Mouse (Mus musculus): Measurements from ENCODE around the gene A730009L09Rik. TPM values are rescaled to one million over a fixed set of nuclear protein-coding genes. Genes with fewer than 3 reads are reported as not detected.

A730009L09Rik gene
- polyA plus RNA-seq (2012; rRNA removed), result not detected in 2 replicates

- no peak for DNase-seq
- 79% methylated on average over 8 of the region's 8 CpGs for WGBS
- Histone ChIP-seq H3K4me3 (replicated peaks; ENCODE audit: extremely low read depth, low read depth, low read length) (no peak within 1 kb of the TSS), H3K4me1 (ENCODE audit: control insufficient read depth, insufficient read depth, low read length) (no peaks in the 10 kb centered on the region)
- no peak for TF ChIP-seq POLR2A (IDR thresholded peaks at IDR 0.05; ENCODE audit: borderline replicate concordance, extremely low read depth, low read depth, low read length)
- TF ChIP-seq CTCF (IDR thresholded peaks at IDR 0.05; ENCODE audit: insufficient read depth, low read length), result no peak
Measured at GRCm38 (mm10) chr16:84514821-84515220, at the start of gene A730009L09Rik. TSS of gene A730009L09Rik (plus strand) at chr16:84515121.

- no peaks in the 10 kb centered on the region for H3K4me1 ChIP-seq (ENCODE audit: control insufficient read depth, insufficient read depth, low read length)
- no peak for DNase-seq
- H3K4me3 ChIP-seq (replicated peaks; ENCODE audit: extremely low read depth, low read depth, low read length), result no peak overlapping the region
- WGBS, result 79% methylated on average over 6 of the region's 6 CpGs
- TF ChIP-seq CTCF (IDR thresholded peaks at IDR 0.05; ENCODE audit: insufficient read depth, low read length), result no peak
- no peak for TF ChIP-seq POLR2A (IDR thresholded peaks at IDR 0.05; ENCODE audit: borderline replicate concordance, extremely low read depth, low read depth, low read length)
Measured at GRCm38 (mm10) chr16:84465581-84466165, 49.2 kb upstream of the A730009L09Rik start.

- TF ChIP-seq CTCF (IDR thresholded peaks at IDR 0.05; ENCODE audit: insufficient read depth, low read length), result no peak
- no peak for TF ChIP-seq POLR2A (IDR thresholded peaks at IDR 0.05; ENCODE audit: borderline replicate concordance, extremely low read depth, low read depth, low read length)
- no peak for DNase-seq
- WGBS, result 23% methylated on average over 1 of the region's 1 CpGs
- no peaks in the 10 kb centered on the region for H3K4me1 ChIP-seq (ENCODE audit: control insufficient read depth, insufficient read depth, low read length)
- H3K4me3 ChIP-seq (replicated peaks; ENCODE audit: extremely low read depth, low read depth, low read length), result no peak overlapping the region
Measured at GRCm38 (mm10) chr16:84468898-84469297, 46.0 kb upstream of the A730009L09Rik start.

- no peak overlapping the region for H3K4me3 ChIP-seq (replicated peaks; ENCODE audit: extremely low read depth, low read depth, low read length)
- WGBS, result 48% methylated on average over 1 of the region's 1 CpGs
- TF ChIP-seq POLR2A (IDR thresholded peaks at IDR 0.05; ENCODE audit: borderline replicate concordance, extremely low read depth, low read depth, low read length) (no peak), CTCF (IDR thresholded peaks at IDR 0.05; ENCODE audit: insufficient read depth, low read length) (no peak)
- DNase-seq, result no peak
- H3K4me1 ChIP-seq (ENCODE audit: control insufficient read depth, insufficient read depth, low read length), result no peaks in the 10 kb centered on the region
Measured at GRCm38 (mm10) chr16:84469994-84470393, 44.9 kb upstream of the A730009L09Rik start.

- Histone ChIP-seq H3K4me3 (replicated peaks; ENCODE audit: extremely low read depth, low read depth, low read length) (no peak overlapping the region), H3K4me1 (ENCODE audit: control insufficient read depth, insufficient read depth, low read length) (no peaks in the 10 kb centered on the region)
- no peak for TF ChIP-seq CTCF (IDR thresholded peaks at IDR 0.05; ENCODE audit: insufficient read depth, low read length)
- no peak for TF ChIP-seq POLR2A (IDR thresholded peaks at IDR 0.05; ENCODE audit: borderline replicate concordance, extremely low read depth, low read depth, low read length)
- 81% methylated on average over 6 of the region's 6 CpGs for WGBS
- DNase-seq, result no peak
Measured at GRCm38 (mm10) chr16:84473406-84473805, 41.5 kb upstream of the A730009L09Rik start.

- Histone ChIP-seq H3K4me3 (replicated peaks; ENCODE audit: extremely low read depth, low read depth, low read length) (no peak overlapping the region), H3K4me1 (ENCODE audit: control insufficient read depth, insufficient read depth, low read length) (no peaks in the 10 kb centered on the region)
- TF ChIP-seq POLR2A (IDR thresholded peaks at IDR 0.05; ENCODE audit: borderline replicate concordance, extremely low read depth, low read depth, low read length) (no peak), CTCF (IDR thresholded peaks at IDR 0.05; ENCODE audit: insufficient read depth, low read length) (no peak)
- 42% methylated on average over 4 of the region's 4 CpGs for WGBS
- DNase-seq, result no peak
Measured at GRCm38 (mm10) chr16:84474712-84475111, 40.2 kb upstream of the A730009L09Rik start.

- no peak for TF ChIP-seq CTCF (IDR thresholded peaks at IDR 0.05; ENCODE audit: insufficient read depth, low read length)
- TF ChIP-seq POLR2A (IDR thresholded peaks at IDR 0.05; ENCODE audit: borderline replicate concordance, extremely low read depth, low read depth, low read length), result no peak
- Histone ChIP-seq H3K4me3 (replicated peaks; ENCODE audit: extremely low read depth, low read depth, low read length) (no peak overlapping the region), H3K4me1 (ENCODE audit: control insufficient read depth, insufficient read depth, low read length) (no peaks in the 10 kb centered on the region)
- WGBS, result 73% methylated on average over 5 of the region's 5 CpGs
- DNase-seq, result no peak
Measured at GRCm38 (mm10) chr16:84476948-84477347, 38.0 kb upstream of the A730009L09Rik start.

GRCm38 (mm10) chr16:84477528-84477927 is 37.4 kb upstream of the A730009L09Rik start:
- TF ChIP-seq POLR2A (IDR thresholded peaks at IDR 0.05; ENCODE audit: borderline replicate concordance, extremely low read depth, low read depth, low read length) (no peak), CTCF (IDR thresholded peaks at IDR 0.05; ENCODE audit: insufficient read depth, low read length) (no peak)
- WGBS, result 63% methylated on average over 1 of the region's 1 CpGs
- DNase-seq, result no peak
- Histone ChIP-seq H3K4me3 (replicated peaks; ENCODE audit: extremely low read depth, low read depth, low read length) (no peak overlapping the region), H3K4me1 (ENCODE audit: control insufficient read depth, insufficient read depth, low read length) (no peaks in the 10 kb centered on the region)

- H3K4me1 ChIP-seq (ENCODE audit: control insufficient read depth, insufficient read depth, low read length), result no peaks in the 10 kb centered on the region
- H3K4me3 ChIP-seq (replicated peaks; ENCODE audit: extremely low read depth, low read depth, low read length), result no peak overlapping the region
- WGBS, result 67% methylated on average over 6 of the region's 6 CpGs
- no peak for DNase-seq
- TF ChIP-seq CTCF (IDR thresholded peaks at IDR 0.05; ENCODE audit: insufficient read depth, low read length) (no peak), POLR2A (IDR thresholded peaks at IDR 0.05; ENCODE audit: borderline replicate concordance, extremely low read depth, low read depth, low read length) (no peak)
Measured at GRCm38 (mm10) chr16:84477952-84478351, 37.0 kb upstream of the A730009L09Rik start.

- TF ChIP-seq POLR2A (IDR thresholded peaks at IDR 0.05; ENCODE audit: borderline replicate concordance, extremely low read depth, low read depth, low read length), result no peak
- no peak for TF ChIP-seq CTCF (IDR thresholded peaks at IDR 0.05; ENCODE audit: insufficient read depth, low read length)
- 44% methylated on average over 11 of the region's 11 CpGs for WGBS
- no peaks in the 10 kb centered on the region for H3K4me1 ChIP-seq (ENCODE audit: control insufficient read depth, insufficient read depth, low read length)
Measured at GRCm38 (mm10) chr16:84485931-84486330, 29.0 kb upstream of the A730009L09Rik start.

More at GRCm38 (mm10) chr16:84485931-84486330, 29.0 kb upstream of the A730009L09Rik start:
- DNase-seq, result no peak
- no peak overlapping the region for H3K4me3 ChIP-seq (replicated peaks; ENCODE audit: extremely low read depth, low read depth, low read length)

Data from lung, adult 2 months (tissue).